Mouse (Mus musculus): ENCODE measurements around the gene Ap2b1. TPM values are rescaled to one million over a fixed set of nuclear protein-coding genes. Genes with fewer than 3 reads are reported as not detected.

Gene Ap2b1
- total and polyA plus RNA-seq, 2 experiments from 2014 or later = 20.1 to 51.6 TPM

DNA sequence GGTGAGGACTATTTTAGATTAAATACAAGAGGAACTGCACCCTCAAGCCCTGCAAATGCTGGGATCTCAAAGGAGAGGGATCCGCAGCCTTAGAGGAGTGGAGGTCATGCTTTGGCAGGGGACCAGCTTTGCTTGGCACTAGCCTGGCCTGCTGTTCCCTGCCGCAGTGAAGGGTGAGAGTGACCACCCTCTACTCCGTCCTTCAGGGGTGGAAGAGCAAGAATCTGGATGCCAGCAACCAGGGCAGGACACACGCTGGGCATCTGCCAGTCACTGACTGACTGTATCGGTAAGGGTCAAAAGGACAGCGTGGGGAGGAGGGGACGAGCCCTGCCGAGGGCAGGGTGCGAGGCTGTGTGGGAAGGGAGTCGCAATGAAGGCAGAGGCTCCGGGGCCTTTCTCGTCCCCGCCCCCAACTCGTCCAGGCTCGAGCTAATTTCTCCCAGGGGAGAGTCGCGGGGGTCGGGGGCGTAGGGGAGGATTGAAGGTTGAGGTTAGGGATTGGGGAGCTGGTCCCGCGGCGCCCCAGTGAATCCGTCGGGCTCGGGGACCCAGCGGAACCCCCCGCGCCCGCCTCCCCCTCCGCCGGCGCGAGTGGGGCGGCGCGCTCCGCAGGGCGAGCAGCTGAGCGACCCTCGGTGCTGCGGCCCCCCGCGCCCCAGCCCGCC, 110.4 kb downstream of the Ap2b1 start, which contains the start of gene Rasl10b:
Gene Rasl10b, plus strand, starts transcription at position 51 of the 668 bp plus-strand sequence.
- 2% methylated on average over 20 of the region's 44 CpGs for WGBS

DNA sequence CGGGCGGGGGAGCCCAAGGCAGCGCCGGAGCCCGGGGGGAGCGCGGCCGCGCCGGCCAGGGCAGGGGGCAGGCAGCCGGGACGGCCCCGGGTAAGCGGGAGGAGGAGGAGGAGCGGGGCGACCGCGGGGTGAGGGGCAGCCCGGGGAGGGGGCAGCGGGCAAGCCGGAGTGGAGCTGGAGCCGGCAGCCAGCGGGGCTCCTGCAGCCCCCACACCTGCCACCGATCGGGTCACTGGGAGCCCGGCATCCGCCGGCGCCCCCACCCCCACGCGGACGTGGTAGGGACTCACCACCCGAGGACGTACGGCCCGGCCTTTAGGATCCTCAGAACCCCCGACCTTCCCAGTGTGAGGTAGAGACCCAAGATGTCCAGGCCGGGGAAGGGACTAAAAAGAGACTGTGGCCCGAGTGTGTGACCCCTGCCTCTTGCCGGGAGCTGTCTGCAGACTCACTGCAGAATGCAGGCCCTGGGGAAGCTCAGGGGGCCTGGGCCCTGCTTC, 111.0 kb downstream of the Ap2b1 start:
- no peak for TF ChIP-seq CTCF (IDR thresholded peaks at IDR 0.05; ENCODE audit: low read depth)
- TF ChIP-seq EP300 (IDR thresholded peaks at IDR 0.05; ENCODE audit: low read depth) = no peak
- H3K4me3 ChIP-seq (ENCODE audit: low read depth, low read length) = peak overlapping the region; percentile 72
- H3K27me3 ChIP-seq (ENCODE audit: control insufficient read depth, insufficient read depth, low read length) = no peaks in the 10 kb centered on the region
- WGBS = 1% methylated on average over 20 of the region's 40 CpGs
- H3K9ac ChIP-seq (replicated peaks; ENCODE audit: low read depth, low read length) = peak overlapping the region; percentile 74
- DNase-seq (ENCODE audit: low spot score) (no peak), ATAC-seq (ENCODE audit: insufficient read depth, low read depth) (peak; percentile 24)
- H3K9me3 ChIP-seq (replicated peaks; ENCODE audit: control insufficient read depth, low read length) = no peaks in the 10 kb centered on the region
- peaks cover 12% of the 10 kb centered on the region for H3K4me1 ChIP-seq (ENCODE audit: control insufficient read depth, insufficient read depth)
- peak overlapping the region; percentile 89 for H3K4me2 ChIP-seq (ENCODE audit: low read depth, low read length)
- H3K27ac ChIP-seq (ENCODE audit: low read depth) = peak overlapping the region; percentile 27
- H3K36me3 ChIP-seq (replicated peaks; ENCODE audit: control insufficient read depth, insufficient read depth, low read length) = no peaks in the 10 kb centered on the region

More for the DNA sequence above, 110.4 kb downstream of the Ap2b1 start, which contains the start of gene Rasl10b:
- Histone ChIP-seq H3K9ac (replicated peaks; ENCODE audit: low read depth, low read length) (peak within 1 kb of the TSS; percentile 74), H3K4me2 (ENCODE audit: low read depth, low read length) (peak within 1 kb of the TSS; percentile 89), H3K4me1 (ENCODE audit: control insufficient read depth, insufficient read depth) (peaks cover 12% of the 10 kb centered on the region), H3K4me3 (ENCODE audit: low read depth, low read length) (peak within 1 kb of the TSS; percentile 72), H3K36me3 (replicated peaks; ENCODE audit: control insufficient read depth, insufficient read depth, low read length) (peaks cover 4% of the 10 kb centered on the region; the same call in 1 of the 2 replicates), H3K27ac (ENCODE audit: low read depth) (peak within 1 kb of the TSS; percentile 27), H3K27me3 (ENCODE audit: control insufficient read depth, insufficient read depth, low read length) (no peaks in the 10 kb centered on the region), H3K9me3 (replicated peaks; ENCODE audit: control insufficient read depth, low read length) (no peaks in the 10 kb centered on the region)
- TF ChIP-seq EP300 (IDR thresholded peaks at IDR 0.05; ENCODE audit: low read depth) (no peak), CTCF (IDR thresholded peaks at IDR 0.05; ENCODE audit: low read depth) (no peak)
- peak; percentile 84 for ATAC-seq (ENCODE audit: insufficient read depth, low read depth)
- peak; percentile 66 for DNase-seq (ENCODE audit: low spot score)

DNA sequence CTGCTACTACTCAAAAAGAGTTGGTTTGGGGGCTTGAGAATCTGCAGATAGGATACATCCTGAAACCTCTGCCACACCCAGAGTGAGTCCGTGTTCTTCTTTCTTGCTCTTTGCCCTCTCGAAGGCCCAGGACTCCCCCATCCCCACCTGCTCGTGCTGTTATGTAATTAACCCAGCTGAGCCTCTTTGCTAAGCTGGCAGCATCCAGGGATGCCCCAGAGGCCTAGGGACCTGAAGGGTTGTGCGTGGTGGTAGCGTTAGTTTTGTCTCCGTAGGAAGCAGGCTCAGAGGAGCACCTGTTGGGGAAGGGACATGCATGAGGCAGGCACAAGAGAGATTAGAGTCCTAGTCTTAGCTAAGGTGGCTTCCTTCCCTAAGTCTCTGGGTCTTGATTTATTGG, 111.7 kb downstream of the Ap2b1 start:
- no peak overlapping the region for H3K27ac ChIP-seq (ENCODE audit: low read depth)
- ATAC-seq (ENCODE audit: insufficient read depth, low read depth) (no peak), DNase-seq (ENCODE audit: low spot score) (no peak)
- H3K4me2 ChIP-seq (ENCODE audit: low read depth, low read length) = peak overlapping the region; percentile 89
- peaks cover 12% of the 10 kb centered on the region for H3K4me1 ChIP-seq (ENCODE audit: control insufficient read depth, insufficient read depth)
- no peaks in the 10 kb centered on the region for H3K27me3 ChIP-seq (ENCODE audit: control insufficient read depth, insufficient read depth, low read length)
- no peaks in the 10 kb centered on the region for H3K36me3 ChIP-seq (replicated peaks; ENCODE audit: control insufficient read depth, insufficient read depth, low read length)
- 67% methylated on average over 6 of the region's 6 CpGs for WGBS
- TF ChIP-seq CTCF (IDR thresholded peaks at IDR 0.05; ENCODE audit: low read depth) (no peak), EP300 (IDR thresholded peaks at IDR 0.05; ENCODE audit: low read depth) (no peak)
- H3K9ac ChIP-seq (replicated peaks; ENCODE audit: low read depth, low read length) = no peak overlapping the region
- peak overlapping the region; percentile 72 for H3K4me3 ChIP-seq (ENCODE audit: low read depth, low read length)
- no peaks in the 10 kb centered on the region for H3K9me3 ChIP-seq (replicated peaks; ENCODE audit: control insufficient read depth, low read length)

DNA sequence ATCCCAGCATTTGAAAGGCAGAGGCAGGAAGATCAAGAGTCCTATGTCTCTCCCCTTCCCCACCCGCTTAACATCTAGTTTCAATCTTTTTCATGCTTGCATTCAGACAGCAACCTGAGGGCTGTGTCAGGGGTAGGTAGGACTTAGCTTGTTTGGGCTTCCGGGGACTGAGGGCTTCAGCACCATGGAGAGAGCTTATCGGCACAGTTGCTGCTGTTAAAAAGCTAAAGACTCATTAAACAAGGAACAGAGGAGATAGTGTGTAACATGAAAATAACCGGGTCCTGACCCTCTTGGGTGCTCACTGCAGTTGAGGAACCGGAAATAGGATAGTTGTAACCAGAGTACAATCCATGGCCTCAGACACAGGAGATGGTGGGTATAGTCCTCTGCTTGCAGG, 118.3 kb downstream of the Ap2b1 start:
- Histone ChIP-seq H3K4me3 (ENCODE audit: low read depth, low read length) (no peak overlapping the region), H3K4me2 (ENCODE audit: low read depth, low read length) (no peak overlapping the region), H3K9ac (replicated peaks; ENCODE audit: low read depth, low read length) (no peak overlapping the region), H3K9me3 (replicated peaks; ENCODE audit: control insufficient read depth, low read length) (no peaks in the 10 kb centered on the region), H3K36me3 (replicated peaks; ENCODE audit: control insufficient read depth, insufficient read depth, low read length) (no peaks in the 10 kb centered on the region), H3K27me3 (ENCODE audit: control insufficient read depth, insufficient read depth, low read length) (peaks cover 34% of the 10 kb centered on the region), H3K27ac (ENCODE audit: low read depth) (no peak overlapping the region), H3K4me1 (ENCODE audit: control insufficient read depth, insufficient read depth) (no peaks in the 10 kb centered on the region)
- ATAC-seq (ENCODE audit: insufficient read depth, low read depth) (no peak), DNase-seq (ENCODE audit: low spot score) (peak; percentile 55)
- TF ChIP-seq CTCF (IDR thresholded peaks at IDR 0.05; ENCODE audit: low read depth) (no peak), EP300 (IDR thresholded peaks at IDR 0.05; ENCODE audit: low read depth) (no peak)
- 5% methylated on average over 5 of the region's 5 CpGs for WGBS

DNA sequence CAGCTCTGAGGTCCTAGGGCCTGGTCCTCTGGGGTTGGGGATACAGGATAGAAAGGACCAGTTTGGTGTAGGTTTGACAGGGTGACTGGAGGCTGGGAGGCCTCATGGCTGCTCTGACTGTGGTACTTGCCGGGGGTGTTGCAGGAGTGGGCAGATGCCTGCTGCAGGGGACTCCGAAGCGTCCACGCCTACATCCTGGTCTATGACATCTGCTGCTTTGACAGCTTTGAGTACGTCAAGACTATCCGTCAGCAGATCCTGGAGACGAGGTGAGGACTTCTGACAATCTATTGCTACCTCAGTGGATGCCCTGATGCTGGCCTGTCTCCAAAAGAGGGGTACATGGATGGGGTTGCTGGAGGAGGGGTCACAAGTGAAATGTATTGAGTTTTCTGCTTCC, 118.9 kb downstream of the Ap2b1 start:
- Histone ChIP-seq H3K27ac (ENCODE audit: low read depth) (no peak overlapping the region), H3K4me2 (ENCODE audit: low read depth, low read length) (no peak overlapping the region), H3K4me3 (ENCODE audit: low read depth, low read length) (no peak overlapping the region), H3K27me3 (ENCODE audit: control insufficient read depth, insufficient read depth, low read length) (peaks cover 34% of the 10 kb centered on the region), H3K4me1 (ENCODE audit: control insufficient read depth, insufficient read depth) (no peaks in the 10 kb centered on the region), H3K9ac (replicated peaks; ENCODE audit: low read depth, low read length) (no peak overlapping the region), H3K9me3 (replicated peaks; ENCODE audit: control insufficient read depth, low read length) (no peaks in the 10 kb centered on the region), H3K36me3 (replicated peaks; ENCODE audit: control insufficient read depth, insufficient read depth, low read length) (no peaks in the 10 kb centered on the region)
- ATAC-seq (ENCODE audit: insufficient read depth, low read depth) (no peak), DNase-seq (ENCODE audit: low spot score) (no peak)
- 73% methylated on average over 7 of the region's 7 CpGs for WGBS
- TF ChIP-seq EP300 (IDR thresholded peaks at IDR 0.05; ENCODE audit: low read depth) (no peak), CTCF (IDR thresholded peaks at IDR 0.05; ENCODE audit: low read depth) (no peak)

Measured in heart, postnatal 0 days (tissue).